Mouse (Mus musculus): ENCODE results near the gene Cradd.

Gene Cradd

GRCm38 (mm10) chr10:95162691-95163374 is 161.1 kb downstream of the Cradd start:
- no peak for DNase-seq (ENCODE audit: low spot score in 2 of 2)

- DNase-seq (ENCODE audit: low spot score in 2 of 2) = no peak
These were observed 164.2 kb downstream of the Cradd start for GRCm38 (mm10) chr10:95159675-95160256.

GRCm38 (mm10) chr10:95156410-95156809 is 167.5 kb downstream of the Cradd start:
- DNase-seq (ENCODE audit: low spot score in 2 of 2) = peak in 1 of 2 experiments; percentile 26

DNA sequence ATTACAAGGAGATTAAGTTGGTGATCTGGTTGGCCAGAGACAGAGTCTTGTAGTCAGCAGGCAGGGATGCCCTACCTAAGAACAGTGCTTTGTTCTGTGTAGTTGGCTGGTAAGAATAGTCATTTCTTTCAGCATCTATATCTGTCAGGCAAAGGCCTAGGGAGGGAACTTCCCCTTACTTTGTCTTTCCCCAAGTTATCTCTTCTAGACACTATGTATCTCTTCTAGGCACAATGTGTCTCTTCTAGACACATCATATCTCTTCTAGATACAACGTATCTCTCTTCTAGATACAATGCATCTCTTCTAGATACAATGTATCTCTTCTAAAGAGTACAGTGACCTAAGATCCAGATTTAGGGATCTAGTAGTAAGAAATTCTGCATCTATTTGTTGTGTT is 169.3 kb downstream of the Cradd start:
- DNase-seq (ENCODE audit: low spot score in 2 of 2) = no peak

DNA sequence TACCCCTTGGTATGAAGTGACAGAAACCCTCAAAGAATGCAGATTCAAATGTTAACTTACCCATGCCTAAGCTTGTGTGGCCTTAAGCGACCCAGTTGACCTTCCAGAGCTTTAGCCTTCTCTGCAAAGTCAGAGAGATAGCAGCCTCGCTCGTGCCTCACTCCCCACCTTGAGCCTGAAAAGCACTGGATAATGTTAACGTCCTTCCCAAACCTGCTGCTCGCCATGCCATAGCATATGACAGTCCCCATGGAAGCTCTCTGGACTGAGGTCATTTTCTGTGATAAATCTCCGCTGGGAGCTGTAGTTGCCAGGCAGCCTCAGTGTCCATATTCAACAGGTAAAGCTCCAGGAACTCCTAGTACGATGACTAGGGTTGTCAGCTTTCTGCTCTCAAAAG is 170.7 kb downstream of the Cradd start:
- no peak for DNase-seq (ENCODE audit: low spot score in 2 of 2)

- no peak for DNase-seq (ENCODE audit: low spot score in 2 of 2)
These were observed 171.4 kb downstream of the Cradd start for GRCm38 (mm10) chr10:95152503-95152989.

- DNase-seq (ENCODE audit: low spot score in 2 of 2) = no peak
These were observed 172.7 kb downstream of the Cradd start for GRCm38 (mm10) chr10:95151012-95151768.

DNA sequence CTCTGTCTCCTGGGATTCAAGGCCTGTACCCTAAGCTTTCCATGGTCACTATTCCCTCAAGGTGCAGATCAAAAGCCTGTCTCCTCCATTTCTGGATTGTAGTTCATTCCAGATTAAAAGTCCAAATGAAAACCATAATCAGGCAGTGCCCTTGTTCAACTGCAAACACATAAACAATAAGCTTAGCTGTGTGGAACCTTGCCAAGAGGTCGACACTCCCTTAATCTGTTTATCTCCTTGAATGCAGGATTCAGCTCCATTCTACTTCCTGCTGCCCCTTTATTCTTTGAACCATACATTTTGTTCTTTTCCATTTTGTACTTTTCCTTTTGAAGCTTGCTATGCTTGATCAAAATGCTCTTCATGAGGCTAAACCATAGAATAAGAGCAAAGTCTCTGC is 174.3 kb downstream of the Cradd start:
- DNase-seq (ENCODE audit: low spot score in 2 of 2) = no peak

GRCm38 (mm10) chr10:95148641-95149040 is 175.3 kb downstream of the Cradd start:
- DNase-seq (ENCODE audit: low spot score in 2 of 2) = no peak

- DNase-seq (ENCODE audit: low spot score in 2 of 2) = no peak
These were observed 176.6 kb downstream of the Cradd start for GRCm38 (mm10) chr10:95147136-95147901.

GRCm38 (mm10) chr10:95146491-95146890 is 177.4 kb downstream of the Cradd start:
- DNase-seq (ENCODE audit: low spot score in 2 of 2) = no peak

DNA sequence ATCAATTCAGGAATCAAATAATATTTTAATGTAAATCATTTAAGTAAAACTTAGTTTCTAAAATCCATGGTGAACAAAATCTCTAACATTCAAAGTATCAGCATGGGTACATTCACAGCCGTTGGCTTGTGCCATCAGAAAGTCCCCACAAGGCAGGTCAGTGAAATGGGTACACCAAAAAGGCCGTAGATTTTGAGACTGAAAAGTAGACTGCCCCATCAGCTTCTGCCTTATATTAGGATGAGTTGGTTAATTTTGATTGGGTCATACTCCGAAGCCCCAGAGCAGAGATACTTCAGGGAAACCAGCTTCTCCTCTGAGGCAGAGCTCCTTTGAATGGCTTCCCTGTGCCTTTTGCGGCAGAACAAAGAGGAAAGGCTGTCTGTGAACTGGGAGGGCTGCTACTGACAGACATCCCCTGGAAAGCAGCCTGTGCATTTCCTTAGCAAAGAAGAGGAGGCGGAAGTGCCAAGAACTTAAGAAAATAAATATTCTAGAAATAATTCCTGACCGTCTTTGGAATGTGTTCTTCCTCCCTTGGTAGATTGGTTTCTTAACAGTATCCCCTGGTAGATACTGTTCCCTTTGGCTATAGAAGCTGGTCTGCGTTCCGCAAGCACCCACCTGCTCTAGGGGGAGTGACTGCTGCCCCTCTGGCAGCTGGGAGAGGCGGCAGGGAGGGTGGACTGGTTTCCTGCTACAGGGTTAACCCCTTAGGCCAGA is 178.6 kb downstream of the Cradd start:
- peak in 1 of 2 experiments; percentile 5 for DNase-seq (ENCODE audit: low spot score in 2 of 2)

- DNase-seq (ENCODE audit: low spot score in 2 of 2) = no peak
These were observed 179.4 kb downstream of the Cradd start for GRCm38 (mm10) chr10:95144414-95145130.

DNA sequence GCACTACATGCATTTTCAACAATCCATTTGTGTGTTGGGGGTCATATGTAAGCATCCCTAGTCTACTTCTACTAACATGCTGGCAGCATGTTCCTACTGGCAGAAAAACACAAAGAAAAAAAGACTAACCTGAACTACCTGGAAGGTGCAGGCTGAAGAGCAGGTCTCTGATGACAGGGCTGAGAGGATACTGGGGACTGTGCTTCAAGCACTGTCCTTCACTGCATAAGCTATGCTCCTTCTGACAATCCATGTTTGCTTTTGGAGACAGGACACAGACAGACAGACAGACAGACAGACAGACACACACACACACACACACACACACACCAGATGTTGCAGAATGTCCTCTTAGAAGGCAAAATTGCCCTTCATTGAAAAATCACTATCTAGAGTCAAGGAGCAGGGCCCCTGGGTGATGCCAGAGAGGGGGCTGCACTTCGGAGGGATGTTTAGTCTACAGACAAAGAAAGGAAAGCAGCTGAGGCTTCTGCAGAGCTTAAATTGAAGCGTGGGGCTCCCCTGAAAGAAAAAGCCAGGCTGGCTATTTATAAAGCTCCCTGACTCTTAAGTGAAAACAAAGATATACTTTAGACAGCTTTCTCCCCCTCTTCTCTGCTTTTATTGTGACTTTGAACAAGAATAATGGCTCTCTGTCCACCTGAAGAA is 180.4 kb downstream of the Cradd start:
- DNase-seq (ENCODE audit: low spot score in 2 of 2) = no peak

- DNase-seq (ENCODE audit: low spot score in 2 of 2) = no peak
These were observed 181.0 kb downstream of the Cradd start for GRCm38 (mm10) chr10:95142844-95143435.

GRCm38 (mm10) chr10:95141075-95141474 is 182.9 kb downstream of the Cradd start:
- DNase-seq (ENCODE audit: low spot score in 2 of 2) = no peak

DNA sequence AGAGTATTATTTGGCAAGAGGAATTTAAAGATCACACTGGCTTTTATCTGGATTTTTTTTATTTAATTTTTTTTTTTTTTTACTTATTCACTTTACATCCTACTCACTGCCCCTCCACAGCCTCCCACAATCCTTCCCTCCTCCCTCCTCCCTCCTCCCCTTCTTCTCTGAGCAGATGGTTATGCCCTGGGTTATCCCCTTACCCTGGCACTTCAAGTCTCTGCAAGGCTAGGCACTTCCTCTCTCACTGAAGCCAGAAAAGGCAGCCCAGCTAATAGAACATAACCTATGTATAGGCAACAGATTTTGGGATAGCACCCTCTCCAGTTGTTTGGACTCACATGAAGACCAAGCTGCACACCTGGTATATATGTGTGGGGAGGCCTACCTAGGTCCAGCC is 183.7 kb downstream of the Cradd start:
- DNase-seq (ENCODE audit: low spot score in 2 of 2) = no peak

- DNase-seq (ENCODE audit: low spot score in 2 of 2) = no peak
These were observed 184.3 kb downstream of the Cradd start for GRCm38 (mm10) chr10:95139645-95140044.

- DNase-seq (ENCODE audit: low spot score in 2 of 2) = no peak
These were observed 190.9 kb downstream of the Cradd start for GRCm38 (mm10) chr10:95133057-95133456.

Measured in thymus, postnatal 10 days (tissue).